Mouse (Mus musculus): ENCODE measurements around the gene Rhobtb3. TPM values are rescaled to one million over a fixed set of nuclear protein-coding genes. Genes with fewer than 3 reads are reported as not detected.
"Not testable (repeated sequence)": the region's sequence is repeated elsewhere in the genome, so short reads cannot be mapped to it uniquely, and the experiment has no call there.

Rhobtb3 gene
- polyA plus RNA-seq, 1 experiment from 2014 or later: 33.4 TPM

GRCm38 (mm10) chr13:75823201-75823600 is 120.5 kb downstream of the Rhobtb3 start:
- 83% methylated on average over 9 of the region's 9 CpGs for WGBS
- H3K9ac ChIP-seq: no peak overlapping the region
- no peak overlapping the region for H3K27ac ChIP-seq
- H3K9me3 ChIP-seq: no peaks in the 10 kb centered on the region
- no peaks in the 10 kb centered on the region for H3K36me3 ChIP-seq
- H3K4me1 ChIP-seq: no peaks in the 10 kb centered on the region
- ATAC-seq (ENCODE audit: insufficient number of reproducible peaks, low FRiP score, low TSS enrichment, low read depth): no peak
- no peaks in the 10 kb centered on the region for H3K27me3 ChIP-seq
- no peak overlapping the region for H3K4me3 ChIP-seq
- no peak overlapping the region for H3K4me2 ChIP-seq

- not testable (repeated sequence) for H3K36me3 ChIP-seq; H3K27ac ChIP-seq; ATAC-seq (ENCODE audit: insufficient number of reproducible peaks, low FRiP score, low TSS enrichment, low read depth); H3K4me2 ChIP-seq; H3K9me3 ChIP-seq; H3K4me1 ChIP-seq; H3K9ac ChIP-seq; H3K4me3 ChIP-seq; H3K27me3 ChIP-seq
- 85% methylated on average over 4 of the region's 4 CpGs for WGBS
These were observed 121.4 kb downstream of the Rhobtb3 start for GRCm38 (mm10) chr13:75822366-75822765.

GRCm38 (mm10) chr13:75819898-75820297 is 123.8 kb downstream of the Rhobtb3 start:
- H3K27ac ChIP-seq: no peak overlapping the region
- H3K9ac ChIP-seq: no peak overlapping the region
- H3K4me1 ChIP-seq: no peaks in the 10 kb centered on the region
- no peak for ATAC-seq (ENCODE audit: insufficient number of reproducible peaks, low FRiP score, low TSS enrichment, low read depth)
- no peaks in the 10 kb centered on the region for H3K27me3 ChIP-seq
- H3K36me3 ChIP-seq: no peaks in the 10 kb centered on the region
- H3K4me3 ChIP-seq: no peak overlapping the region
- no peaks in the 10 kb centered on the region for H3K9me3 ChIP-seq
- H3K4me2 ChIP-seq: no peak overlapping the region

Other genes starting within 250 kb of the Rhobtb3 start
- 11.2 and 13.3 TPM in 2 replicates for gene Ell2, start 237.2 kb downstream of the Rhobtb3 start, polyA plus RNA-seq (2015; fragmentation: Nextera tagmentation; extraction: Ambion mirVana)
- 118 and 120 TPM in 2 replicates for gene Glrx, start 104.1 kb downstream of the Rhobtb3 start, polyA plus RNA-seq (2015; fragmentation: Nextera tagmentation; extraction: Ambion mirVana)
- gene Spata9, start 23.2 kb upstream of the Rhobtb3 start, polyA plus RNA-seq (2015; fragmentation: Nextera tagmentation; extraction: Ambion mirVana): 0.45 and 0.70 TPM in 2 replicates
- 20.3 and 22.4 TPM in 2 replicates for gene Rfesd, start 74.8 kb upstream of the Rhobtb3 start, polyA plus RNA-seq (2015; fragmentation: Nextera tagmentation; extraction: Ambion mirVana)
- gene Gpr150, start 113.1 kb upstream of the Rhobtb3 start, polyA plus RNA-seq (2015; fragmentation: Nextera tagmentation; extraction: Ambion mirVana): 0.09 and 0.10 TPM in 2 replicates
- 9.3 and 10.4 TPM in 2 replicates for gene Arsk, start 154.7 kb upstream of the Rhobtb3 start, polyA plus RNA-seq (2015; fragmentation: Nextera tagmentation; extraction: Ambion mirVana)
- gene Ttc37, start 154.8 kb upstream of the Rhobtb3 start, polyA plus RNA-seq (2015; fragmentation: Nextera tagmentation; extraction: Ambion mirVana): 14.4 and 15.7 TPM in 2 replicates